Mouse (Mus musculus): ENCODE measurements around the gene Adgrv1. TPM values are rescaled to one million over a fixed set of nuclear protein-coding genes. Genes with fewer than 3 reads are reported as not detected.
"Not testable (repeated sequence)": the region's sequence is repeated elsewhere in the genome, so short reads cannot be mapped to it uniquely, and the experiment has no call there.

Gene Adgrv1
- polyA plus RNA-seq, 1 experiment from 2014 or later: not detected

DNA sequence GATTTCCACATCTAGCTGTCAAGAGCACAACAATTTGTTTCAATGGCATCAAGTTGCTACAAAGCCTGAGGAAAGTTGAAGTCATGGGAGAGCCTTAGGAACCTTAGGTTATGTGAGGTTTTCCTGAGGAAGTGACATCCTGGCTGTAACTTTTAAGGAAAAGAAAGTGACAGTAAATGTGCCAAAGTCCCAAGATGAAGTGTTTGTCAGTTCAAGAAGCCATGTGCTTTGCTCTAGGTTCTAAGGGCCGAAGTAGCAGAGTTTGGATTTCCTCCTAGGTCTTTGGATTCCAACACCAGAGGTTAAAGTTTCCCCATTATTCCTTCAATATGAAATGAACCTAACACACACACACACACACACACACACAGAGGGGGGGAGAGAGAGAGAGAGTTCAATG lies 332.1 kb downstream of the Adgrv1 start:
- Histone ChIP-seq H3K79me2 (ENCODE audit: inconsistent target) (no peaks in the 10 kb centered on the region), H3K36me3 (ENCODE audit: inconsistent target) (no peaks in the 10 kb centered on the region), H3K27ac (no peak overlapping the region), H3K4me3 (ENCODE audit: inconsistent target) (no peak overlapping the region)
- WGBS (ENCODE audit: missing documents): 100% methylated on average over 1 of the region's 1 CpGs

GRCm38 (mm10) chr13:81294106-81294505 lies 338.8 kb downstream of the Adgrv1 start:
- Histone ChIP-seq H3K79me2 (ENCODE audit: inconsistent target) (no peaks in the 10 kb centered on the region), H3K36me3 (ENCODE audit: inconsistent target) (no peaks in the 10 kb centered on the region), H3K4me3 (ENCODE audit: inconsistent target) (no peak overlapping the region), H3K27ac (no peak overlapping the region)
- WGBS (ENCODE audit: missing documents): 57% methylated on average over 1 of the region's 1 CpGs

DNA sequence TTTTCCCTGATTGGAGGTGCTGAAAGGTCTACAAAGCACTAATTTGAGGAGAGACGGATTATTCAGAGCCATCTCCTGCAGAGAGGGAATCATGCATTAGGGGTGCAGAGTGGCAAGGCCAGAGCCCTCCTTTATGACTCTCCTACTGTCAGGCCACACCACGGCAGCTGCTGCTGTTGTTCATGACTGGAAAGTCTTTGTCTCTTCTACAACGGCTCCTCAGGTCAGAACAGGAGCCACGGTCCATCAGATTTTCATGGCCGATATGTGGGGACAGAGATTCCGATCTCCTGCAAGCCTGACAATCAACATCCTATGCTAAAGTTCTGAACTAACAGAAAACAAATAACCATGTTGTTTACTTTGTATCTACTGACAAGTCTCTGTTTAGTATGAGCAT lies 350.8 kb downstream of the Adgrv1 start:
- H3K4me3 ChIP-seq (ENCODE audit: inconsistent target): no peak overlapping the region
- no peak overlapping the region for H3K27ac ChIP-seq
- H3K36me3 ChIP-seq (ENCODE audit: inconsistent target): no peaks in the 10 kb centered on the region
- no peaks in the 10 kb centered on the region for H3K79me2 ChIP-seq (ENCODE audit: inconsistent target)
- WGBS (ENCODE audit: missing documents): 94% methylated on average over 6 of the region's 6 CpGs

GRCm38 (mm10) chr13:81280650-81281229 lies 352.2 kb downstream of the Adgrv1 start:
- 50% methylated on average over 1 of the region's 1 CpGs for WGBS (ENCODE audit: missing documents)
- no peaks in the 10 kb centered on the region for H3K79me2 ChIP-seq (ENCODE audit: inconsistent target)
- H3K36me3 ChIP-seq (ENCODE audit: inconsistent target): no peaks in the 10 kb centered on the region
- no peak overlapping the region for H3K27ac ChIP-seq
- H3K4me3 ChIP-seq (ENCODE audit: inconsistent target): no peak overlapping the region

DNA sequence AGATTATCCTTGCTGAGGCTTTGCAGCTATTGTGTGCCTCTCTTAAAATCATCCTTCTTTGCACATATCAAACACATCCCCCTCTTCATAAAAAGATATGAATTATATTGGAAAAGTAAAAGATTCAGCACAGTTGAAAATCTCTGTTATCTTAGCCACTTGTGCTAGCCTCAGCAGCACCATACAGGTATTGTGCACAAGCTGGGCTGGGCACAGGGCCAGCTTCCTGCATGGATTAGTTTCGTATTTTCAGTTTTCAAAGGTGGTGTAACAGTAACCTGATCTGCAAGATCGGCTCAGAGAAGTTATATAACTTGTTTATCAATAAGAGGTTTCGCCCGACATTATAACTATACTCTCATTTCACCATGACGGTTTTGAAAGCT lies 353.6 kb downstream of the Adgrv1 start:
- H3K4me3 ChIP-seq (ENCODE audit: inconsistent target): no peak overlapping the region
- 79% methylated on average over 5 of the region's 5 CpGs for WGBS (ENCODE audit: missing documents)
- no peak overlapping the region for H3K27ac ChIP-seq
- no peaks in the 10 kb centered on the region for H3K36me3 ChIP-seq (ENCODE audit: inconsistent target)
- H3K79me2 ChIP-seq (ENCODE audit: inconsistent target): no peaks in the 10 kb centered on the region

- WGBS (ENCODE audit: missing documents): 91% methylated on average over 2 of the region's 2 CpGs
- Histone ChIP-seq H3K4me3 (ENCODE audit: inconsistent target) (no peak overlapping the region), H3K36me3 (ENCODE audit: inconsistent target) (no peaks in the 10 kb centered on the region), H3K27ac (no peak overlapping the region), H3K79me2 (ENCODE audit: inconsistent target) (no peaks in the 10 kb centered on the region)
These were observed 354.1 kb downstream of the Adgrv1 start for GRCm38 (mm10) chr13:81278669-81279350.

GRCm38 (mm10) chr13:81273837-81274236 lies 359.1 kb downstream of the Adgrv1 start:
- Histone ChIP-seq H3K36me3 (ENCODE audit: inconsistent target) (no peaks in the 10 kb centered on the region), H3K79me2 (ENCODE audit: inconsistent target) (no peaks in the 10 kb centered on the region), H3K27ac (no peak overlapping the region), H3K4me3 (ENCODE audit: inconsistent target) (no peak overlapping the region)
- WGBS (ENCODE audit: missing documents): 85% methylated on average over 1 of the region's 1 CpGs

- 96% methylated on average over 6 of the region's 6 CpGs for WGBS (ENCODE audit: missing documents)
- Histone ChIP-seq H3K36me3 (ENCODE audit: inconsistent target) (no peaks in the 10 kb centered on the region), H3K4me3 (ENCODE audit: inconsistent target) (no peak overlapping the region), H3K79me2 (ENCODE audit: inconsistent target) (no peaks in the 10 kb centered on the region), H3K27ac (no peak overlapping the region)
These were observed 362.6 kb downstream of the Adgrv1 start for GRCm38 (mm10) chr13:81270396-81270795.

GRCm38 (mm10) chr13:81269056-81269455 lies 363.9 kb downstream of the Adgrv1 start:
- 85% methylated on average over 6 of the region's 6 CpGs for WGBS (ENCODE audit: missing documents)
- no peaks in the 10 kb centered on the region for H3K36me3 ChIP-seq (ENCODE audit: inconsistent target)
- H3K27ac ChIP-seq: no peak overlapping the region
- H3K4me3 ChIP-seq (ENCODE audit: inconsistent target): no peak overlapping the region
- no peaks in the 10 kb centered on the region for H3K79me2 ChIP-seq (ENCODE audit: inconsistent target)

DNA sequence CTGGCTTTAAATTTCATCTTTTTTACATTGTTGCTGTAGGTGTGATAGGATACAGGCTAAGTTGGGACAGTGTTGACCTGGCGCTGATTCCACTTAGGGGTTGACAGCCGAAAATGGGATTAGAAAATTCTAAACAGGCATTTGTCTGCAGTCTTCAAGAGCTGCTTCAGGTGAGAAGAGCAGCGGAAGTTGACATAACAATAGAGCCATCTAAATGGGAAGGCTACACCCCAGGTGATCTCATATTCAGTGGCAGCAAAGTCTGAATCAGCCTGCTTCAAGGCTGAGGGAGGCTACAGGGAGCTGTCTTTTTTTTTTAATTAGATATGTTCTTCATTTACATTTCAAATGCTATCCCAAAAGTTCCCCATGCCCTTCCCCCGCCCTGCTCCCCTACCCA lies 365.5 kb downstream of the Adgrv1 start:
- not testable (repeated sequence) for H3K27ac ChIP-seq; H3K79me2 ChIP-seq (ENCODE audit: inconsistent target); H3K36me3 ChIP-seq (ENCODE audit: inconsistent target); H3K4me3 ChIP-seq (ENCODE audit: inconsistent target)
- WGBS (ENCODE audit: missing documents): 92% methylated on average over 4 of the region's 4 CpGs

DNA sequence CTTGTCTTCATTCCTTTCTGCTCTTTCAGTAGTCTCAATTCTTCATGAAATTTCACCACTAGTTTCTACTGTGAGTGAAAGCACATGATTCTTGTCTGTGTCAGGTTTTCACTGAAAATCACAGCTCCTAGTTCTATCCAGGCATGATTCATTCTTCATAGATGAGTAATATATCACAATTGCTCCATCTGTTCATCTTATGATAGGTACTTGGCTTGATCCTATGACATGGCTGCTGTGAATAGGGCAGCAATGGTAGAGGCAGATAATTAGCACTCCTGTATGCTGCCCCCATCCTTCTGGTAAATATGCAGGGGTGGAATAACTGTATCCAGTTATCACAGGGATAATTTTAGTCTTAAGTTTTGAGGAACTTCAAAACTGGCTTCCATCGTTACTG lies 368.5 kb downstream of the Adgrv1 start:
- no peaks in the 10 kb centered on the region for H3K79me2 ChIP-seq (ENCODE audit: inconsistent target)
- 17% methylated on average over 1 of the region's 1 CpGs for WGBS (ENCODE audit: missing documents)
- no peak overlapping the region for H3K4me3 ChIP-seq (ENCODE audit: inconsistent target)
- H3K36me3 ChIP-seq (ENCODE audit: inconsistent target): no peaks in the 10 kb centered on the region
- H3K27ac ChIP-seq: no peak overlapping the region

DNA sequence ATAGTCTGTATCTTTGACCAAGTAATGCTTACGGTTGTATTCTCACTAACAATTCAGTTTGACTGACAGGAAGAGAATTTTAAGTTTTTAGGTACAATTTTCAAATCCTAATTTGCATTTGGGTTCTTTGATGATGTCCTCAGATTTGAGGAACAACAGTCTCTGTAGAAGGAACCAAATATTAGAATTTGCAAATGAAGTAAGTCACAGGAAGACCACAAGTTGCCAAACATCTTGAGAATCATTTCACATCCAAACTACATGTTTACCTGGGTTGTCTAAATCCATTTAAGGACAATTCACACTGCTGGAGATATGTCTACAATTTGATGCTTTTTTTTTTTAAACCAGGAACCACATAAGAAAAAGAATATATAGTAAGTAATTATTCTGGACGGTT lies 391.8 kb downstream of the Adgrv1 start:
- 63% methylated on average over 2 of the region's 2 CpGs for WGBS (ENCODE audit: missing documents)
- Histone ChIP-seq H3K36me3 (ENCODE audit: inconsistent target) (no peaks in the 10 kb centered on the region), H3K27ac (no peak overlapping the region), H3K79me2 (ENCODE audit: inconsistent target) (no peaks in the 10 kb centered on the region), H3K4me3 (ENCODE audit: inconsistent target) (no peak overlapping the region)

- Histone ChIP-seq H3K27ac (no peak overlapping the region), H3K36me3 (ENCODE audit: inconsistent target) (no peaks in the 10 kb centered on the region), H3K4me3 (ENCODE audit: inconsistent target) (no peak overlapping the region), H3K79me2 (ENCODE audit: inconsistent target) (no peaks in the 10 kb centered on the region)
- WGBS (ENCODE audit: missing documents): 91% methylated on average over 8 of the region's 10 CpGs
These were observed 393.1 kb downstream of the Adgrv1 start for GRCm38 (mm10) chr13:81239836-81240235.

- Histone ChIP-seq H3K27ac (no peak overlapping the region), H3K4me3 (ENCODE audit: inconsistent target) (no peak overlapping the region), H3K36me3 (ENCODE audit: inconsistent target) (no peaks in the 10 kb centered on the region), H3K79me2 (ENCODE audit: inconsistent target) (no peaks in the 10 kb centered on the region)
- WGBS (ENCODE audit: missing documents): 22% methylated on average over 3 of the region's 3 CpGs
These were observed 393.5 kb downstream of the Adgrv1 start for GRCm38 (mm10) chr13:81239427-81239826.

- Histone ChIP-seq H3K36me3 (ENCODE audit: inconsistent target) (no peaks in the 10 kb centered on the region), H3K27ac (no peak overlapping the region), H3K79me2 (ENCODE audit: inconsistent target) (no peaks in the 10 kb centered on the region), H3K4me3 (ENCODE audit: inconsistent target) (no peak overlapping the region)
- WGBS (ENCODE audit: missing documents): 67% methylated on average over 7 of the region's 7 CpGs
These were observed 394.1 kb downstream of the Adgrv1 start for GRCm38 (mm10) chr13:81238855-81239254.

- Histone ChIP-seq H3K79me2 (ENCODE audit: inconsistent target) (no peaks in the 10 kb centered on the region), H3K4me3 (ENCODE audit: inconsistent target) (no peak overlapping the region), H3K27ac (no peak overlapping the region), H3K36me3 (ENCODE audit: inconsistent target) (no peaks in the 10 kb centered on the region)
- 45% methylated on average over 5 of the region's 5 CpGs for WGBS (ENCODE audit: missing documents)
These were observed 395.0 kb downstream of the Adgrv1 start for GRCm38 (mm10) chr13:81237947-81238346.
